Mouse (Mus musculus) lung, postnatal 0 days (tissue): Measurements from ENCODE around the gene Slc36a1.

Experiments
- CTCF ChIP-seq: IDR thresholded peaks from 2 replicates; pipeline ENCODE4 v1.5.1; 2016; ENCODE audit warnings: antibody characterized with exemption, mild to moderate bottlenecking
- EP300 ChIP-seq: IDR thresholded peaks from 2 replicates; pipeline ENCODE4 v1.6.1; 2016; ENCODE audit warnings: antibody characterized with exemption, mild to moderate bottlenecking, control low read depth

GRCm38 (mm10) chr11:55214161-55214560 lies 10.0 kb downstream of the Slc36a1 start:
- no peak for TF ChIP-seq CTCF
- no peak for TF ChIP-seq EP300
